Mouse (Mus musculus) gastrocnemius, adult 18-20 months (tissue): ENCODE measurements around the gene 4930503E14Rik. TPM values are rescaled to one million over a fixed set of nuclear protein-coding genes. Genes with fewer than 3 reads are reported as not detected.
"Not testable (repeated sequence)": the region's sequence is repeated elsewhere in the genome, so short reads cannot be mapped to it uniquely, and the experiment has no call there.

ENCODE experiments used
- DNase-seq: peaks from one replicate; pipeline ENCODE4 v3.0.0; 2021; ENCODE audit warnings: low spot score
- long read RNA-seq, 2 experiments: library from polyadenylated mRNA; stranded (forward); transcript quantifications; one replicate each; pipeline ENCODE4 v2.0.0; 2021
- total RNA-seq, 2 experiments: library from RNA; stranded (reverse); gene quantifications; 2 replicates each; pipeline ENCODE4 v1.2.3; 2021

Gene 4930503E14Rik
- not detected for total RNA-seq
- long read RNA-seq, experiment 1: 0 reads
- long read RNA-seq, experiment 2: 0 reads

DNA sequence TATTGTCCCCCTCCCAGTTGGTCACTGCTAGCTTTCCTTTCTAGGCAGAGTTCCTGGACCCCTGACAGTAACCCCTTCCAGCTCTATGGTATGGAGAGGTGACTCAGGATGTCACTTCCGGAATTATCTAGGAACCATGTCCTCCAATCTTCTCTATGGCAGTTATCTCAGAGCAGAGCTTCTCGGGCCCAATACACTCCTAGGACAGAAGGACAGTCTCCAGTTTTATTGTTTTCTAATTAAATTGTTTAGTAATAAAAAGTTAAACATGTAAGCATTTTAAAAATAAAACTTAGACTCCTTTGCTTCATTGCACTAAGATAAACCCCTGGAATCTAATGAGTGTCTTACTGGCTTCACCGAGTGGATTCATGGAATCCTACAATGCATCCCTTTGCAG lies at the start of gene 4930503E14Rik:
4930503E14Rik (minus strand) TSS at position 101 of the 400 bp plus-strand sequence.
- not testable (repeated sequence) for DNase-seq

GRCm38 (mm10) chr14:44248039-44248438 lies 35.0 kb upstream of the 4930503E14Rik start:
- no peak for DNase-seq

GRCm38 (mm10) chr14:44197361-44197760 lies 15.7 kb downstream of the 4930503E14Rik start, which contains the start of gene Gm8212:
Gm8212 (plus strand) TSS chr14:44197661.
- not testable (repeated sequence) for DNase-seq

GRCm38 (mm10) chr14:44123551-44123950 lies 89.5 kb downstream of the 4930503E14Rik start, which contains the start of gene Gm3327:
Gm3327 (plus strand) TSS chr14:44123851.
- not testable (repeated sequence) for DNase-seq

Other genes starting within 250 kb of the 4930503E14Rik start
- gene Ang6, start 211.0 kb downstream of the 4930503E14Rik start, total RNA-seq: not detected
- under 1 TPM; 0.34 to 0.45 TPM for gene Ear2, start 110.6 kb downstream of the 4930503E14Rik start, total RNA-seq
- not detected for gene Gm3327, start 89.4 kb downstream of the 4930503E14Rik start, total RNA-seq
- gene Gm8212, start 15.6 kb downstream of the 4930503E14Rik start, total RNA-seq: not detected
- gene Gm8220, start 72.3 kb upstream of the 4930503E14Rik start, total RNA-seq: not detected
- not detected for gene Gm5930, start 125.3 kb upstream of the 4930503E14Rik start, total RNA-seq
- gene Gm8229, start 152.1 kb upstream of the 4930503E14Rik start, total RNA-seq: not detected
- not detected for gene Gm3371, start 197.4 kb upstream of the 4930503E14Rik start, total RNA-seq
- not detected for gene Gm8232, start 220.4 kb upstream of the 4930503E14Rik start, total RNA-seq